Mouse (Mus musculus) hindbrain, embryonic 11.5 days (tissue): ENCODE data around the gene Defa31. TPM values are rescaled to one million over a fixed set of nuclear protein-coding genes. Genes with fewer than 3 reads are reported as not detected.
"Not testable (repeated sequence)": the region's sequence is repeated elsewhere in the genome, so short reads cannot be mapped to it uniquely, and the experiment has no call there.

Experiments used
- ATAC-seq: fragments of 200-750 bp; cut with Nextera tagmentation; 2 replicates; pipeline ENCODE4 v1.8.0; 2017; ENCODE audit warnings: mild to moderate bottlenecking, moderate TSS enrichment, moderate library complexity; ENCODE audit not compliant: low FRiP score
- DNase-seq: peaks from one replicate; pipeline ENCODE4 v3.0.0-alpha.2; 2015; ENCODE audit warnings: low spot score
- H3K27ac ChIP-seq: fragments of 300-500 bp; sonication (generic); 2 replicates; pipeline ENCODE4 v1.5.1; 2014; ENCODE audit warnings: mild to moderate bottlenecking, low read depth, low read length
- H3K27me3 ChIP-seq: fragments of 300-500 bp; sonication (generic); 2 replicates; pipeline ENCODE4 v1.6.1; 2014; ENCODE audit warnings: mild to moderate bottlenecking, low read length, moderate library complexity, mixed read lengths; ENCODE audit not compliant: control insufficient read depth, insufficient read depth
- H3K36me3 ChIP-seq: fragments of 300-500 bp; sonication (generic); 2 replicates; pipeline ENCODE4 v1.6.1; 2014; ENCODE audit warnings: mild to moderate bottlenecking, low read length, moderate library complexity, mixed read lengths; ENCODE audit not compliant: control insufficient read depth, insufficient read depth
- H3K4me1 ChIP-seq: fragments of 300-500 bp; sonication (generic); replicated peaks from 2 replicates; pipeline ENCODE4 v1.6.1; 2014; ENCODE audit warnings: low read length, mixed read lengths; ENCODE audit not compliant: control insufficient read depth, insufficient read depth
- H3K4me2 ChIP-seq: fragments of 300-500 bp; sonication (generic); replicated peaks from 2 replicates; pipeline ENCODE4 v1.6.1; 2014; ENCODE audit warnings: mild to moderate bottlenecking, low read depth, low read length
- H3K4me3 ChIP-seq: fragments of 300-500 bp; sonication (generic); 2 replicates; pipeline ENCODE4 v1.5.1; 2014; ENCODE audit warnings: low read depth, low read length
- H3K9ac ChIP-seq: fragments of 300-500 bp; sonication (generic); 2 replicates; pipeline ENCODE4 v1.6.1; 2014; ENCODE audit warnings: low read depth, low read length
- H3K9me3 ChIP-seq: fragments of 300-500 bp; sonication (generic); 2 replicates; pipeline ENCODE4 v1.6.1; 2016; ENCODE audit warnings: low read length; ENCODE audit not compliant: control insufficient read depth
- WGBS: fragments of 180-500 bp; shearing (Covaris S2); extraction: QIAGEN DNeasy Blood & Tissue Kit; methylation state at CpG from one replicate; pipeline ENCODE4 v1.1.7; 2014; 5-methylcytosine and 5-hydroxymethylcytosine counted together
- polyA plus RNA-seq: library from polyadenylated mRNA; unstranded; fragments of >200 nt; fragmentation: Nextera tagmentation; extraction: Ambion mirVana; gene quantifications from 2 replicates; pipeline ENCODE4 v1.2.1, GENCODE M21; 2014

The Defa31 gene
- not detected in 2 replicates for polyA plus RNA-seq

DNA sequence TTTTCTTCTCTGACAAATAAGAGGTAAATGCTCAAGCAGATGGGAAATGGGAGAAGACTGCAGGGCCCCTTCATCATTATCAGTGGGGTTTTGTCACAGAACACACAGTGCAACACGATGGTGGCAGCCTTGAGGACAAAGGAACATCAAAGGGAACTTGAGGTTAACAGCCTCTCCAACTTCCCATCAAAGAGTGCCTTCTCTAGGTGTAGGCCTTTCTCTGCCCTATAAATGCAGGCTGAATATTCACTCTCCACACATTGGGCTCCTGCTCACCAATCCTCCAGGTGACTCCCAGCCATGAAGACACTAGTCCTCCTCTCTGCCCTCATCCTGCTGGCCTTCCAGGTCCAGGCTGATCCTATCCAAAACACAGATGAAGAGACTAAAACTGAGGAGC, at the start of gene Defa31:
Defa31 (plus strand) TSS at position 301 of the 400 bp plus-strand sequence.
- H3K4me2 ChIP-seq, H3K9me3 ChIP-seq, H3K4me1 ChIP-seq, ATAC-seq, H3K36me3 ChIP-seq, DNase-seq, H3K27ac ChIP-seq, H3K27me3 ChIP-seq, H3K9ac ChIP-seq, H3K4me3 ChIP-seq: not testable (repeated sequence)
- no CpG with 5 or more reads among the region's 1 CpGs for WGBS

DNA sequence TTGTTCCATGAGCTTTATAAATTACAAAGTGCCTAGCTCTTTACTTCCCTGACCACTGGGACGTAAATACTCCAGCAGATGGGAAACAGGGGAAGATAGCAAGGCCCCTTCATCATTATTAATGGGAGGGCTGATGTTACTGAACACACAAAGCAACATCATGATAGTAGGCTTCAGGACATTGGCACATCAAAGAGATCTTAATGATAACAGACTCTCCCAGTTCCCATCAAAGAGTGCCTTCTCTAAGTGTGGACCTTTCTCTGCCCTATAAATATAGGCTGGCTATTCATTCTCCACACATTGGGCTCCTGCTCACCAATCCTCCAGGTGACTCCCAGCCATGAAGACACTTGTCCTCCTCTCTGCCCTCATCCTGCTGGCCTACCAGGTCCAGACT, 29.4 kb upstream of the Defa31 start, which contains the start of gene Defa22:
Defa22 (plus strand) TSS at position 301 of the 400 bp plus-strand sequence.
- WGBS, result no CpG with 5 or more reads among the region's 1 CpGs
- H3K36me3 ChIP-seq, H3K27ac ChIP-seq, H3K4me3 ChIP-seq, H3K4me1 ChIP-seq, ATAC-seq, H3K9me3 ChIP-seq, H3K9ac ChIP-seq, H3K4me2 ChIP-seq, DNase-seq, H3K27me3 ChIP-seq: not testable (repeated sequence)

DNA sequence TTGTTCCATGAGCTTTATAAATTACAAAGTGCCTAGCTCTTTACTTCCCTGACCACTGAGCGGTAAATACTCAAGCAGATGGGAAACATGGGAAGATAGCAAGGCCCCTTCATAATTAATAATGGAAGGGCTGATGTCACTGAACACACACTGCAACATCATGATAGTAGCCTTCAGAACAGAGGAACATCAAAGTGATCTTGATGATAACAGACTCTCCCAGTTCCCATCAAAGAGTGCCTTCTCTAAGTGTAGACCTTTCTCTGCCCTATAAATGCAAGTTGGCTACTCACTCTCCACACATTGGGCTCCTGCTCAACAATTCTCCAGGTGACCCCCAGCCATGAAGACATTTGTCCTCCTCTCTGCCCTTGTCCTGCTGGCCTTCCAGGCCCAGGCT, 9.8 kb downstream of the Defa31 start, which contains the start of gene Gm15293:
Gm15293 (plus strand) TSS at position 301 of the 400 bp plus-strand sequence.
- not testable (repeated sequence) for H3K9me3 ChIP-seq, ATAC-seq, DNase-seq, H3K4me2 ChIP-seq, H3K9ac ChIP-seq, H3K4me3 ChIP-seq, H3K27ac ChIP-seq, H3K36me3 ChIP-seq, H3K27me3 ChIP-seq, H3K4me1 ChIP-seq
- WGBS, result no CpG with 5 or more reads among the region's 1 CpGs

Other genes starting within 250 kb of the Defa31 start
- not detected in 2 replicates for gene AY761185, start 246.9 kb upstream of the Defa31 start, polyA plus RNA-seq
- not detected in 2 replicates for gene Defa21, start 166.1 kb upstream of the Defa31 start, polyA plus RNA-seq
- not detected in 2 replicates for gene Defa23, start 136.6 kb upstream of the Defa31 start, polyA plus RNA-seq
- not detected in 2 replicates for gene Defa35, start 126.6 kb upstream of the Defa31 start, polyA plus RNA-seq
- gene Defa25, start 107.2 kb upstream of the Defa31 start, polyA plus RNA-seq, result not detected in 2 replicates
- gene Gm14851, start 95.6 kb upstream of the Defa31 start, polyA plus RNA-seq, result not detected in 2 replicates
- not detected in 2 replicates for gene Defa30, start 57.0 kb upstream of the Defa31 start, polyA plus RNA-seq
- not detected in 2 replicates for gene Defa22, start 29.3 kb upstream of the Defa31 start, polyA plus RNA-seq
- not detected in 2 replicates for gene Gm15293, start 9.9 kb downstream of the Defa31 start, polyA plus RNA-seq
- not detected in 2 replicates for gene Gm15292, start 58.1 kb downstream of the Defa31 start, polyA plus RNA-seq
- not detected in 2 replicates for gene Defa27, start 123.9 kb downstream of the Defa31 start, polyA plus RNA-seq
- gene Defa29, start 135.4 kb downstream of the Defa31 start, polyA plus RNA-seq, result not detected in 2 replicates
- gene Defa2, start 186.9 kb downstream of the Defa31 start, polyA plus RNA-seq, result not detected in 2 replicates
- not detected in 2 replicates for gene Defa33, start 200.2 kb downstream of the Defa31 start, polyA plus RNA-seq
- not detected in 2 replicates for gene Defa36, start 235.8 kb downstream of the Defa31 start, polyA plus RNA-seq